Comparison of ENCODE assay signal across 7 mouse cellular contexts in the genomic region with DNA sequence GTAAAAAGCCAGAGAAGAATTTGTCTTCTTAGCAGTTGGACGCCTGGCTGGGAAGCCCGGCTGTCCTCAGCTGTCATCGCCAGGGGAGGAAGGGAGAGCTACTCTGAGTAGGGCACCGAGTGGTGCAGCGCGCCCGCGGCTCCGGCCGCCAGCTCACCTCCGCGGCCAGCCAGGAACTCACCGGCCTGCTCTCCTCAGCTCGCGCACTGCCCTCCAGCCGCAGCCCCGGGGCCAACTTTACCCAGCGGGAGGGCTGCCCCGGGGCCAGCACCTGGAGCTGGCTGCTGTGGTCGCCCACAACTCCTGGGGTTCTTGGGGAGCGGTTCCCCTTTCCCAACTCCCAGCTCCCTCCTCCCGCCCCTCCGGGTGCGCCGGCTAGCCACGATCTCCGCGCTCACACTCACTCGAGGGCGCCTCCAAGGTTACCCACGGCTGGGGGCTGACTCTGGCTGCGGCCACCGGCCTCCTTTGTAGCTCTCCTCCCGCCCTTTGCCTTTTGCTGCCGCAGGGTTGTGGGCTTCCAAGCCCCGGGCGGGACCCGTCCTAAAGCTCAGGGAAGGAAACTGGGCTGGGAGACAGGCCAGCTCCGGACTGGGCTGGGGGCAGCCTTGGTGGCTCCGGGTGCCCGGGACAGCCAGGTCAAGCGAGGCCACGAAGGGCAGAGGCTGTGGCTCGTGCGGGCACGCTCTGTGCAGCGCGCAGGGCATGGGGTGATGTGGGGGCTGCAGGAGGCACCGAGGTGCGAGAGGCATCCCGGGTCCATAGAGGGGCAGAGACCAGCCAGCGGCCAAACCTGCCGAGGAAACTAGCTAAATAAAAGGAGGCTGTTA. TPM values are rescaled to one million over a fixed set of nuclear protein-coding genes. Genes with fewer than 3 reads are reported as not detected.
DNase-seq lines count a peak whose midpoint lies in the region; ATAC-seq and TF ChIP-seq lines count a peak whose summit lies in the region.

No protein-coding gene starts in this region.

- H3K4me1 ChIP-seq in ES-Bruce4 (ENCODE audit: control insufficient read depth, insufficient read depth, low read length) = no peaks in the 10 kb centered on the region
- H3K4me1 ChIP-seq in embryonic facial prominence, embryonic 14.5 days (ENCODE audit: control insufficient read depth, insufficient read depth, low read length) = peaks cover 4% of the 10 kb centered on the region
- H3K4me1 ChIP-seq in heart, postnatal 0 days (ENCODE audit: control insufficient read depth, insufficient read depth) = no peaks in the 10 kb centered on the region
- no peaks in the 10 kb centered on the region; the same call in 1 of the 2 replicates for H3K4me1 ChIP-seq in spleen, adult 2 months (ENCODE audit: control insufficient read depth, insufficient read depth, insufficient read length)

- no peaks in the 10 kb centered on the region for H3K36me3 ChIP-seq in ES-Bruce4 (ENCODE audit: control insufficient read depth, insufficient read depth, low read length, poor library complexity, severe bottlenecking)
- H3K36me3 ChIP-seq in embryonic facial prominence, embryonic 14.5 days (ENCODE audit: control insufficient read depth, insufficient read depth, low read length) = no peaks in the 10 kb centered on the region
- H3K36me3 ChIP-seq in heart, postnatal 0 days (replicated peaks; ENCODE audit: control insufficient read depth, insufficient read depth, low read length) = no peaks in the 10 kb centered on the region
- no peaks in the 10 kb centered on the region for H3K36me3 ChIP-seq in spleen, adult 2 months (ENCODE audit: control insufficient read depth, insufficient read depth, low read length)

- peak overlapping the region; percentile 62 for H3K4me3 ChIP-seq in ES-Bruce4 (ENCODE audit: low read depth, low read length)
- peak overlapping the region; percentile 40 for H3K4me3 ChIP-seq in embryonic facial prominence, embryonic 14.5 days (ENCODE audit: low read depth, low read length)
- peak overlapping the region; percentile 66 for H3K4me3 ChIP-seq in heart, postnatal 0 days (ENCODE audit: low read depth, low read length)
- H3K4me3 ChIP-seq in spleen, adult 2 months (ENCODE audit: extremely low read depth, insufficient read depth, insufficient read length) = peak overlapping the region; percentile 71

- peak; percentile 47 for ATAC-seq in embryonic facial prominence, embryonic 14.5 days (ENCODE audit: low read depth)
- peak; percentile 84 for ATAC-seq in heart, postnatal 0 days (ENCODE audit: insufficient read depth, low read depth)
- ATAC-seq in megakaryocyte progenitor cell, adult 5-6 weeks (replicated peaks; ENCODE audit: poor library complexity) = peak; percentile 86

- H3K9ac ChIP-seq in ES-Bruce4 (ENCODE audit: low read depth, poor library complexity, severe bottlenecking) = peak overlapping the region; percentile 58
- H3K9ac ChIP-seq in embryonic facial prominence, embryonic 14.5 days (ENCODE audit: low read depth, low read length) = peak overlapping the region; percentile 42; the same call in 1 of the 2 replicates
- peak overlapping the region; percentile 69 for H3K9ac ChIP-seq in heart, postnatal 0 days (replicated peaks; ENCODE audit: low read depth, low read length)

- no peaks in the 10 kb centered on the region for H3K9me3 ChIP-seq in ES-Bruce4 (replicated peaks; ENCODE audit: control insufficient read depth, insufficient read depth, low read length, poor library complexity, severe bottlenecking)
- no peaks in the 10 kb centered on the region for H3K9me3 ChIP-seq in embryonic facial prominence, embryonic 14.5 days (ENCODE audit: control insufficient read depth, low read length)
- no peaks in the 10 kb centered on the region for H3K9me3 ChIP-seq in heart, postnatal 0 days (replicated peaks; ENCODE audit: control insufficient read depth, low read length)

- TF ChIP-seq CTCF in ES-Bruce4 (IDR thresholded peaks at IDR 0.05; ENCODE audit: low read depth, low read length) = no peak
- no peak for TF ChIP-seq CTCF in heart, postnatal 0 days (IDR thresholded peaks at IDR 0.05; ENCODE audit: low read depth)
- no peak for TF ChIP-seq CTCF in spleen, adult 2 months (IDR thresholded peaks at IDR 0.05; ENCODE audit: extremely low read depth, insufficient read depth, insufficient read length, insufficient replicate concordance)

- TF ChIP-seq EP300 in ES-Bruce4 (IDR thresholded peaks at IDR 0.05; ENCODE audit: insufficient read depth, low read depth, low read length) = no peak
- TF ChIP-seq EP300 in heart, postnatal 0 days (IDR thresholded peaks at IDR 0.05; ENCODE audit: low read depth) = no peak

- H3K4me2 ChIP-seq in embryonic facial prominence, embryonic 14.5 days (ENCODE audit: low read depth, low read length) = peak overlapping the region; percentile 70
- H3K4me2 ChIP-seq in heart, postnatal 0 days (ENCODE audit: low read depth, low read length) = peak overlapping the region; percentile 95

- peaks cover 20% of the 10 kb centered on the region for H3K27me3 ChIP-seq in ES-Bruce4 (ENCODE audit: control insufficient read depth, insufficient read depth, low read length, poor library complexity, severe bottlenecking)
- peaks cover 78% of the 10 kb centered on the region for H3K27me3 ChIP-seq in embryonic facial prominence, embryonic 14.5 days (replicated peaks; ENCODE audit: control insufficient read depth, insufficient read depth, low read length)
- 0 out of 2 replicates have a peak, but pooled peaks cover 3% of the 10 kb centered on the region for H3K27me3 ChIP-seq in heart, postnatal 0 days (ENCODE audit: control insufficient read depth, insufficient read depth, low read length)
- peaks cover 4% of the 10 kb centered on the region; the same call in 1 of the 2 replicates for H3K27me3 ChIP-seq in spleen, adult 2 months (ENCODE audit: control insufficient read depth, insufficient read depth, low read length)

- under 1% methylated on average over 26 of the region's 53 CpGs for WGBS in embryonic facial prominence, embryonic 14.5 days
- 2% methylated on average over 52 of the region's 53 CpGs for WGBS in heart, postnatal 0 days
- under 1% methylated on average over 51 of the region's 53 CpGs for WGBS in spleen, adult 2 months

- no peak overlapping the region for H3K27ac ChIP-seq in ES-Bruce4 (ENCODE audit: insufficient read depth, low read length)
- H3K27ac ChIP-seq in embryonic facial prominence, embryonic 14.5 days (replicated peaks; ENCODE audit: low read depth, low read length) = no peak overlapping the region
- peak overlapping the region; percentile 4 for H3K27ac ChIP-seq in heart, postnatal 0 days (ENCODE audit: low read depth)
- H3K27ac ChIP-seq in spleen, adult 2 months (ENCODE audit: insufficient read depth, low read length) = no peak overlapping the region; the same call in 1 of the 2 replicates

- TF ChIP-seq POLR2A in ES-Bruce4 (IDR thresholded peaks at IDR 0.05; ENCODE audit: insufficient read depth, low read length) = no peak
- TF ChIP-seq POLR2A in spleen, adult 2 months (IDR thresholded peaks at IDR 0.05; ENCODE audit: low read depth, low read length) = no peak

- peak; percentile 81 for DNase-seq in adrenal gland, postnatal 14 days
- DNase-seq in embryonic facial prominence, embryonic 14.5 days (ENCODE audit: low spot score) = peak; percentile 38
- DNase-seq in heart, postnatal 0 days (ENCODE audit: low spot score) = peak; percentile 39
- DNase-seq in kidney, postnatal 14 days = peak; percentile 64
- DNase-seq in spleen, adult 2 months (ENCODE audit: low read depth in 1 of 2, low spot score in 2 of 2) = peak in 1 of 2 experiments; percentile 18

RNA-seq across cellular contexts. Expression of a gene that starts 9.8 kb away (rescaled TPM):
- polyA plus RNA-seq in ES-Bruce4 (2011; ENCODE audit: insufficient read depth, insufficient read length, low read depth, missing spikeins) = 1.1 and 1.9 TPM in 2 replicates
- 49.8 and 64.3 TPM in 2 replicates for total RNA-seq in adrenal gland, postnatal 14 days (2021)
- 12.0 and 15.8 TPM in 2 replicates for polyA plus RNA-seq in embryonic facial prominence, embryonic 14.5 days (2014; fragmentation: Nextera tagmentation; extraction: Ambion mirVana)
- total RNA-seq in heart, postnatal 0 days (2014; rRNA removed; ENCODE audit: low replicate concordance) = 25.5 and 52.5 TPM in 2 replicates
- polyA plus RNA-seq in heart, postnatal 0 days (2015; fragmentation: Nextera tagmentation; extraction: Ambion mirVana) = 16.6 and 17.5 TPM in 2 replicates
- 27.6 and 28.8 TPM in 2 replicates for total RNA-seq in megakaryocyte progenitor cell, adult 5-6 weeks (2015)
- 32.7 and 40.3 TPM in 2 replicates for total RNA-seq in megakaryocyte progenitor cell, adult 5-6 weeks (2017)
- 6.2 and 10.4 TPM in 2 replicates for polyA plus RNA-seq in spleen, adult 2 months (2012; rRNA removed)

RNA-seq across cellular contexts. Expression of a gene that starts 19.2 kb away (rescaled TPM):
- 88.3 and 89.1 TPM in 2 replicates for polyA plus RNA-seq in ES-Bruce4 (2011; ENCODE audit: insufficient read depth, insufficient read length, low read depth, missing spikeins)
- total RNA-seq in adrenal gland, postnatal 14 days (2021) = 26.9 and 27.8 TPM in 2 replicates
- polyA plus RNA-seq in embryonic facial prominence, embryonic 14.5 days (2014; fragmentation: Nextera tagmentation; extraction: Ambion mirVana) = 27.9 and 29.3 TPM in 2 replicates
- total RNA-seq in heart, postnatal 0 days (2014; rRNA removed; ENCODE audit: low replicate concordance) = 26.7 and 27.4 TPM in 2 replicates
- 19.4 and 20.3 TPM in 2 replicates for polyA plus RNA-seq in heart, postnatal 0 days (2015; fragmentation: Nextera tagmentation; extraction: Ambion mirVana)
- 42.8 and 47.9 TPM in 2 replicates for total RNA-seq in megakaryocyte progenitor cell, adult 5-6 weeks (2015)
- 41.4 and 54.7 TPM in 2 replicates for total RNA-seq in megakaryocyte progenitor cell, adult 5-6 weeks (2017)
- polyA plus RNA-seq in spleen, adult 2 months (2012; rRNA removed) = 3.5 and 5.3 TPM in 2 replicates
